Mouse (Mus musculus) adrenal gland, postnatal 10 days (tissue): ENCODE results near the gene Tubd1. TPM values are rescaled to one million over a fixed set of nuclear protein-coding genes. Genes with fewer than 3 reads are reported as not detected.
"Not testable (repeated sequence)": the region's sequence is repeated elsewhere in the genome, so short reads cannot be mapped to it uniquely, and the experiment has no call there.

Experiments used
- DNase-seq: peaks from one replicate; pipeline ENCODE4 v3.0.0; 2021; ENCODE audit warnings: mixed read lengths
- long read RNA-seq, 2 experiments: library from polyadenylated mRNA; stranded (forward); transcript quantifications; one replicate each; pipeline ENCODE4 v2.0.0; 2021
- total RNA-seq, 2 experiments: library from RNA; stranded (reverse); gene quantifications; 2 replicates each; pipeline ENCODE4 v1.2.3; 2021

Gene Tubd1
- total RNA-seq = 1 to 10 TPM; 7.5 to 8.2 TPM
- long read RNA-seq, experiment 1, partial matches to known transcripts = 0 of 4 reads
- long read RNA-seq, experiment 1, other reads (novel, unspliced or antisense) = 0 of 4 reads
- long read RNA-seq, experiment 2, transcript Tubd1-202 (9 exons, 1,871 nt) = major isoform, 9 of 9 reads
- long read RNA-seq, experiment 2, partial matches to known transcripts = 0 of 9 reads
- long read RNA-seq, experiment 2, other reads (novel, unspliced or antisense) = 0 of 9 reads

DNA sequence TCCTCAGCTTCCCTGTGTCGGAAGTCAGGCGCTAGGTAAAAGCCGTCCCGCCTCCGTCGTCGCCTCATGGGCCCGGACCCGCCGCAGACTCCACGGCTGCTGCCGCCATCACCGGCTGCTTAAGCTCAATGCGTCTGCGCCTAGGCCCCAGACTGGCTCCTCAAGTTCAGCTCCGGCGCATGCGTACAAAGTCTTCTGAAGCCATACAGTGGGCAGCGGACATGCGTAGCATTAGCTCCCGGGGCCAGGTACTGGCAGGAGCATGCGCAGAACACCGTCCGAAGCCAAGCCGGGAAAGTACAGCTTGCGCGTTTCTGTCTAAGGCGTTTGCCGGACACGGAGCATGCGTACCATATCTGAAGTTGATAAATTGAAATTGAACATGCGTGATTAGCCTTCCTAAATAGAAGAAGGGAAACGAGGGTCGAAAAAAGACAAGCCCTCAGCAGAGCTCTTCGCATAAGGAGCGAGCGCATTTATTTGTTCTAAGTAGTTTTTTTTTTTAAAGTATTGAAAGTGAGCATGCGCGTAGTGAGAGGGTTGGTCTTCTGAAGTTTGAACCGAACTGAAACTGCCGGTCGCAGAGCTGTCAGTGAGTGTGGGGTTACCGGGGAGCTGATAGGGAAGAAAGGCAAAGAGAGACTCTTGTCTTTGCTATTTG is at the start of gene Tubd1, which contains the start of gene Rps6kb1:
Tubd1 (plus strand) TSS at position 353 of the 661 bp plus-strand sequence.
Rps6kb1 (minus strand) TSS at position 167 of the 661 bp plus-strand sequence.
- DNase-seq = peak; percentile 100

DNA sequence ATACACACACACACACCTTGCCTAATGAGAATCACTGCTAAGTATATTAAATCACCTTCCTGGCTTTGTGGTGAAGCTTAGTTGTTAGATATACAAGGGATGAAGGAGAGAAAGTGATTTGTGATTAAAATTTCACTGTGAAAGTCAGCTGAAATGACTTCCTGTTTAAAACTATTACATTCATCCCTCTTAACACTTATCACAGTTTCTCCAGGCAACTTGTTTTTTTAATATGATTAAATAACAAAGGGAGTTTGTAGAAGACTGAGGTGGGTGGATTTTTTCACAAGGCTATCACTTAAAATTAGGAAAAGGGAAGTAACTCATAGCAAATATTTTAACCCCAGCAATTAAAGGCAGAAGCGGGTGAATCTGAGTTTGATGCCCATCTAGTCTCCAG is 47.4 kb upstream of the Tubd1 start:
- DNase-seq = no peak

DNA sequence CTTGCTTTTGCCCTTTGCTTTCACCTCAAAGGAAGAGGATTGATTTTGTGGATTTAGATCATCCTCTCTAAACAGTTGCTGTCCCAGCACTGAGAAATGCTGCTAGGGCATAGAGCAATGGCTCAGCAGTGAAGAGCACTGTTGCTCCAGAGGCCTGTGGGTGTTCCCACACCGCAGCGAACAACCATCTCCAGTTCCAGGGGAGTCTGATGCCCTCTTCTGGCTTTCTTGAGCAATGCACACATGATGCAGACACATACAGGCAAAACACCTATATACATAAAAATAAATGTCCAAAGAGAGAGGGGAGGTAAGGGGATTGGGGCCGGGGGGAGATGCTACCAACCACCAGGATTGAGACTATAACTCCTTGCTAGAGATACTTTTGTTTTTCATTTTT is 46.9 kb upstream of the Tubd1 start:
- DNase-seq = no peak

DNA sequence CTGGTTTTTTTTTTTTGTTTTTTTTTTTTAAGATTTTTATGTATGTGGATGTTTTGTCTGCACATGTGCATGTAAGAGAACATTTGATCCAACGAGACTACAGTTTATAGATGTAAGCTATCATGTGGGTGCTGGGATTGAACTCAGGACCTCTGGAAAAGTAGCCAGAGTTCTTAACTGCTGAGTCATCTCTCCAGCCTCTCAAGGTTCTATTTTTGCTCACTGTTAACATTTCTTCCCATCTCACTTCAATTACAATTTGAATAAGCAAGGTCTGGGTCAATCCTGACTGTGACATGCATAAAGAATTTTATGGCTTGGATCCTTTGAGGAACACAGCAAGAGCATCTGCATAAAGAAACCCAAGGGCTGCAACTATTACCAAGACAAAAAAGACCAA is 44.0 kb upstream of the Tubd1 start:
- no peak for DNase-seq

DNA sequence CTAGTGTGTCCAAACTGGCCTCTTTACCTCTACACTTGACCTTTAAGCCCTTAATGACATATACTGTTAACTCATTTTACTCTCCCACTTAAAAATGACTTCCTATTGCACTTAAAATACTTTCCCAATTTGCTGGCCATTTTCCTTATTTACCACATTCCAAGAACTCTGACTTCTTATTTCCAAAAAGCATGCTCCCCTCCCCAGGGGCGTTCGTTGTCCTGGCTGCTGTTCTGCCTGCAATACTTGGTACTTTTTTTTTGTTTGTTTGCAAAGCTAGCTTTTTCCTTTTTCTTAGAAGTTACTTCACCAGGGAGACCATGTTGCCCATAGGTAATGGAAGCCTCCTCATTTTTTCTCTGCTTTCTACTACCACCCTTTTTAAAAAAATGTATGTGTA is 41.7 kb upstream of the Tubd1 start:
- peak; percentile 27 for DNase-seq

DNA sequence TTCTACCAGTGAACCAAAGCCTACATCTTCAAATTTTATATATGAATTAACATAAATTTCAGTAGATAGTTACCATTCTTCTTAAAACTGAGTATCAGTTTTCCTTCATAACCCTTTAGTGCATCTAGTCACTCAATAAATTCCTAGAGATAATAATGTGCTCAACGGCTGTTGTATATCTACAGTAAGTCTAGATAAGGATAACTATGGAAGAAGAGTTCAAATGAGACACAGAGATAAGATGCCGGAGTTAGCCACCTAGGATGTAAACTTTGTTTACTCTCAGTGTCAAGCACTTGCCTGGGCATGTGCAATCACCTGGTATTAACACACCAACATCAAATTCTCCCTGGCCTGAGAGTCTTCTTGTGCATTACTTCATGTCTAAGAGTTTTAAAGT is 37.5 kb upstream of the Tubd1 start:
- no peak for DNase-seq

DNA sequence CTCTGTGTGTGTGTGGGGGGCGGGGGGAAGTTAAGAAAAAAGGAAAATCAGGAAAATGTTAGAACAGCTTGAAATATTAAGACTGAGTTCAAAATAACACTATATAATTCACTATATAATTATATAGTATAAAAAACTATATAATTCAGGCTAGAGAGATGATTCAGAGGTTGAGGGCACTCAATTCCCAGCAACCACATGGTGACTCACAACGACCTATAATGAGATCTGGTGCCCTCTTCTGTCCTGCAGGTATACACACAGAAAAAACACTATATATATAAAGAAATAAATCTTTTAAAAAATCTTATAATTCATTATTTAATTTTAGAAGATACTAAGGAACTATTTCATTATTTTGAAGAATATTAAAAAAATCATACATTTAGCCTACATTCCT is 36.8 kb upstream of the Tubd1 start:
- DNase-seq = no peak

DNA sequence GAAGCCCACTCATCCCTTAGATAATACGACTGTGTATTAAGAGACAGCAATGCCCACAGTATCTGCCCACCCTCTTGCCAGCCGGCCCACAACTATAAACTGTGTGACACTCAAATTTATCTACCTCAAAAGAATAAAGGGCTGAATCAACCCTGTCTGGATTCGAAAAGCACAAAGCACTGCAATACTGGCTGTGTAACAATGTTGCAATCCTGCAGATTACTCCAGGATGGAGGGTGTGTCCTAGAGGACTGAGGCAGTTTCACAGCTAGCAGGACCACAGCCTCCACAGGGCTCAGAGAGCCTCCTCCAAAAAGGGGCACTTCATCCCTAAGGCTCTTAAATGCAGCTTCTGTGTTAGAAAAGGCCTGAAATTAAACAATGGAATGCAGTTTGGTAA is 28.2 kb upstream of the Tubd1 start:
- no peak for DNase-seq

DNA sequence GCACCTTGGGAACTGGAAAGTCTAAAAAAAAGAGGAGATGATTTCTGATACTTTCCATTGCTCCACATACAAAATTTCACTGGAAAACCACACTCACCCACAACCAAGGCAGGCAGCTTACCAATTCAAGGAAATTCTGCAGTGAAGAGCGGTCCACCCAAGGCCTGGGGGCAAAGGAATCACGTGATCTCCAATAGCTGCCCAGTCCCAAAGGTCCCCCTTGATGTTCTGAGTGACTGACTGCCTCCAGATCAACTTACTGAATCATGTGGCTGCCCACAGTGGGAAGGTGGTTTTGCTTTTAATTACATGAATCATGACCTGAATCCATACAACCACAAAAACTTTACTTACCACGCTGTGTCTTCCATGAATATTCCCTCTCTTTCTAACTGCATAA is 27.6 kb upstream of the Tubd1 start:
- no peak for DNase-seq

DNA sequence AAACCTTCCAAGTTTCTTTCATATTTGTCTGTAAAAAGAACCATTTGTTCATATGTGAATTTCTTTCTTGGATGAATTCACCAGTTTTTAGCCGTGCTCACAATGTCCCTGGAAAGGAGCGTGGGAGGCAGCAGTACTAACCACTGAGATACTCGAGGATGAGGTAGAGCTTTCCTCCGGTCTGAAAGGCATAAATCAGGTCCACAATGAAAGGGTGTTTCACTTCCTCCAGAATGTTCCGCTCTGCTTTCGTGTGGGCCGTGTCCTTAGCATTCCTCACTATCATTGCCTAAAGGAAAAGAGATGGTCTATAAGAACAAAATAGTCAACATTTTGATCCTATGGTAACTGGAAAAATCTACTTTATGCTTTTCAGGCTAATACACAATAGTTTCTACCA is 25.0 kb upstream of the Tubd1 start:
- no peak for DNase-seq

DNA sequence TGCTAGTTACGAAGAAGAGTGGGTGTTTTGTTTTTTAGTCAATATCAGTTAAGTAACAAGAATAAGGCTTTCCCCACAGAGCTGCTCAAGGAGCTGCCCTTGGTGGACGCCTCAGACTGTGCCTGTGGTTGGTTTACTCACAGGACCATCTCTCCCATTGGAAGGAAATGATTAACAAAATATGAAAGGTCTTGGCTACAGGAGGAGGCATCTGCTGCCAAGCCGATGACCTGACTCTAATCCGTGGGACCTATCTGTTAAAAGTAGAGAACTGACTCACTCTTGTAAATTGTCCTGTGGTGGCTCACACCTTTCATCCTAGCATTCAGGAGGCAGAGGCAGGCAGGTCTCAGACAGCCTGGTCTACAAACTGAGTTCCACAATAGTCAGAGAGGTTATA is 17.3 kb upstream of the Tubd1 start:
- no peak for DNase-seq

DNA sequence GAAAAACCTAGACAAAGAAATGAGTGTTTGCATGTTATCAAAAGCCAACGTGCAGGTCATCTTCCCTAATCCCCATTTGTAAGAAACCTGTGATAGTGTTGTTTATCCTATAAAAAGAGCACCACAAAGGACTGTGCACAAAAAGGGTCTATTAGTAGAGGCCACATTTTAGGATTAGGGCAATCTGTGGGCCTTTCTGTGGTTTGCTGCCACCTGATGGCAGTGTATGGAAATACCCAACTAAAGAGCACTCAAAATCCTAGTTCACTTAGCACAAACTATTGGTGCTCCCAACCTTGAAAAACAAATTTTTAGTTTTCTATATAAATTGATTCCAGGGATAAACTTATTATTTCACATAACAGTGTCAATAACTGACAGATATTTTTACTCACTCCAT is 12.0 kb upstream of the Tubd1 start:
- DNase-seq = peak; percentile 22

DNA sequence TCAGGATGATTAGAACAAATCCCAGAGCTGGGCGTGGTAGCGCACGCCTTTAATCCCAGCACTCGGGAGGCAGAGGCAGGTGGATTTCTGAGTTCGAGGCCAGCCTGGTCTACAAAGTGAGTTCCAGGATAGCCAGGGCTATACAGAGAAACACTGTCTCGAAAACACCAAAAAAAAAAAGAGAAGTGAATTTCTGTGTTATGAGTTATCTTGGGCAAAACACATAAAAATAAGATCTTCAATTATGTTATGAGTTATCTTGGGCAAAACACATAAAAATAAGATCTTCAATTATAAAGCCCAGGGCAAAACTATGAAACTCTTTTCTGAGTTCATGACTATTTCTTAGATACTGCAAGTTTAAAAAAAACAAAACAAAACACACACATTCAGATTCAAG is 11.5 kb upstream of the Tubd1 start:
- not testable (repeated sequence) for DNase-seq

DNA sequence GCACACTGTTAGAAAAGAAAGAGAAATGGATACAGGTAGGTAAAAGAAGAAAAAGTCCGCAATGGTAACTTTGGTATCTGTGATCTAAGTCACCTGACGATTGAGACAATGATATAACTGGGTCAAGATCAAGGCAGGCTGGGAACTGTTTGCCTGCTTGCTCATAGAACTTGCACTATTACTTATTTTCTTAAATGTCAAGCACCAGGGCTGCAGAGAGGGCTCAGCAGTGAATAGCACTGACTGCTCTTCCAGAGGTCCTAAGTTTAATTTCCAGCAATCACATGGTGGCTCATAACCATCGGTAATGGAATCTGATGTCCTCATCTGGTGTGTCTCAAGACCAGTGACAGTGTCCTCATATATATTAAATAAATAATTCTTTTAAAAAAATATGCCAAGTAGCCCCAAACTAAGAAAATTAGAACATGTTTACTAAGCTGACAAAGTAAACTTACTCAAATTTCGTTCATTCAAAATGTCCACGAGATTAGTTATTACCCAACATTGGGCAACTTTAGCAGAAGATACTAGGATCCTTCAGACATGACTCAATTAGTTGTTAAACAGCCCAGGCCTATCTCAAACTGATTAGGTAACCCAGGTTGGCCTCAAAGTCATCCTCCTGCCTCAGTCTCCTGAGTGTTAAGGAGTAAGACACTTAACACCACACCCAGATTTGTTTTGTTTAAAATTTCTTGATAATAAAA is 10.4 kb upstream of the Tubd1 start:
- DNase-seq = no peak

DNA sequence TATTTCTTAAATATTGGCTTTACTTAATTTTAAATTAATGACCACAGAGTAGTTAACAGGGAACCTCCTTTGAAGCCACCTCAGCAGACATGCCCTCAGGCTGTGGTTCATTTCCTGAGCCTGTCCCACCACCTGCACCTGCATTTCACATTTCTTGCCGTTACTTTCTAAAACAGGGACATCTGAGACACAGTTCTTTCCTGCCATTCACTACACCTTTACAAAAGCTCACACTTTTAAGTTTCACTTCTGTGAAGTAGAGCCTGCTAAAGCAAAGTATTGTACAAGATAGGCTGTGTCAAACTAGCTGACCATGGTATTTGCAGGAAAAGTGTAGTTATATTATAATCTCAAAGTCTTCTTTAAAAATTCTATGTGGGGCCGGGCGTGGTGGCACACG is 6.0 kb upstream of the Tubd1 start:
- DNase-seq = no peak

DNA sequence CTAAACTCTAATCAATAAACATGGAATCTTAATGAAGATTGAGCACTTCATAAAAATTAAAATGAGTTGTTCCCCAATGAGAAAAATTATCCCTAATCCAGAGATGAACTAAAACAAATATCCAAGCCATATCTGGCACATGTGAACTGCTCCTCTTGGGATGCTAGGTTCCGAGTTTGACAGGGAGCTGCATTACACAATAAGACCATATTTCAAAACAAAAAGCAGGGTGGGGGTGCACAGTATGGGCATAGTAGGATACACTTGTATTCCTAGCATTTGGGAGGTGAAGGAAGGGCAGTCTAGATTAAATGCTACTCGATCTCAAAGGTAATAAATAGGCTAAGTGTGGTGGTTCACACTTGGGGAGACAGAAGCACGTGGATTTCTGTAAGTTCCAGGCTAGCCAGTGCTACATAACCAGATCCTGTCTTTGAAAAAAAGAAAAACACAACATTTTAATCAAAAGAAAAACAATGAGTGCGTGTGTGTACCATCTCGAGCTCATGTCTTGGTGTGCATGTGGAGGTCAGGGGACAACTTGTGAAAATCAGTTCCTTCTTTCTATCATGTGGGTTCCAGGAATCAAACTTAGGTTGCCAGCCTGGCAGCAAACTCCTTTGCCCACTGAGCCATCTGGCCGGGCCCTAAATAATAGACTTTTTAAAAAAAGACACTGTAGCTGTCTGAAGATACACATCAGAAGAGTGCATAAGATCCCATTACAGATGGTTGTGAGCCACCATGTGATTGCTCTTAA is 4.9 kb upstream of the Tubd1 start:
- DNase-seq = no peak

DNA sequence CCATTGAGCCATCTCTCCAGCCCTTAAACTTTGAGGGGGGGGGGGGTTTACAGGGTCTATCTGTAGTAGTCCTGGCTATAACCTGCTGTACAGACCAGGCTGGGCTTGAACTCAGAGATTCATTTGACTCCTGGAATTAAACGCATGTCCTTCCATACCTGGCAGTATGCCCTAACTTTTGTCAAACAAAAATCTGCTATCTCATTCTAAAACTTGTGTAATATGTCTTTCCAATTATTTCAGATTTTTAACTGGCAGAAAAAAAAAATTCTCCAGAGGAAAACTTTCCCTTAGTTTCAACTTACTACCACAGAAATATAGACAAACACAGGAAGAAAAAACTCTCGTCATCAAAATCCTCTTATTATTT is 4.3 kb upstream of the Tubd1 start:
- no peak for DNase-seq

DNA sequence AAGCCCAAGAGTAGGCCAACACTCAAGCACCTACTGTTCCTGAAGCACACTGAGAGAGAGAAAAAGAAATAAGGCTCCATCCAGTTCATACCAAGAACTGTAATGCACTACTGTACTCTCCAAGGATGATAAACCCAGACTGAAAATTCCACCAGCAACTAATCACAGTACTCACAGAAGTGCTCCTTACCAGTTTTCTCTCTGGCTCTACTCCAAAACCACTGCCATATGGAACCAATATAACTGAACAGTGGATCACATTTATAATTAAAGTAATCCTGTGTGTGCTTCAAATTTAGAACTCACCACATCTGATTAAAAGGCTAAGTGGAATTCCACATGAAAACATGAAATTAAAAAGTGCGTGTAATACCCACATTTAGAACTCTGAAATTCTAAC is 1.9 kb upstream of the Tubd1 start:
- no peak for DNase-seq

DNA sequence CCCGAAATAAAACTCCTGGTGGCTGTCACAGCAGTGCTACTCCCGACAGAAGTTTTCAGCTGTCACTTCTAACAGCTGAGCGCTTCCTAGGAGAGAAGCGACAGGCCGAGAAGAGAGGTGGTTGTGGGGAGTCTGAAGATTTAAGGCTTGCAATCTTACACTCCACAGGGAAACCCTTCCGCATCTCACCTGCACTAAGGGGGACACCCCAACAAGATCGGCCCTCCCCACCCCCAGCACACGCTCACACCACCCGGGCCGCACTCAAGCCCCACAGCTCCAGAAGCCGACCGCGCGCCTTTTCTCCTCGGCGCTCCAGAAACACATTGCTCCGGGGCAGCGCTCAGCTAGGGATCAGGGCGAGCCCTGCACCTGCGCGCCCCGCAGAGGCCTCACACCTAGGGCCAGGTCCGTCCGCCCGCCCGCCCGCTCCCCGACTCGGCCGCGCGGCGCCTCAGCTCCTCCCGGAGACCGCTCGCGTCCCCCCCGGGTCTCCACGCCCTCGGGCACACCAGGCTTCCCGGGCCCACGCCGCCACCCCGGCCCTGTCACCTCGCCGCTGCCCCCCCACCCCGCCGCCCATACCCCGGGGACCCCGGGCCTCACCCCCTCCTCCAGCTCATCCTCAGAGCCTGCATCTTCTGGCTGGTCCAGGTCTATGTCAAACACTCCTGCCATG is 692 bp upstream of the Tubd1 start:
- DNase-seq = no peak

DNA sequence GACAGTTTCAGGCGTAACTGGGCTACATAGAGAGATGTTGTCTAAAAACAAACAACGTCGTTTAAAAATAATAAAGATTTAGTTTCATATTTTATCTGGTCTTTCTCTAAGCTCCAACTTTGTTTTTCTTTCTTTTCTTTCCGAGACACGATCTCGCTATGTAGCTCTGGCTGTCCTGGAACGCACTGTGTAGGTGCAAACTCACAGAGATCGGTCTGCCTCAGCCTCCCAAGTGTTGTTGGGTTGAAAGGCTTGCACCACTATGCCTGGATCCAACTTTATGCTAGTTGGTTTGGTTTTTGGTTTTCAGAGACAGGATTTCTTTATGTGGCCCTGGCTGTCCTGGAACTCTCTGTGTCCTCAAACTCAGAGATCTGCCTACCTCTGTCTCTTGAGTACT is 765 bp downstream of the Tubd1 start:
- no peak for DNase-seq

DNA sequence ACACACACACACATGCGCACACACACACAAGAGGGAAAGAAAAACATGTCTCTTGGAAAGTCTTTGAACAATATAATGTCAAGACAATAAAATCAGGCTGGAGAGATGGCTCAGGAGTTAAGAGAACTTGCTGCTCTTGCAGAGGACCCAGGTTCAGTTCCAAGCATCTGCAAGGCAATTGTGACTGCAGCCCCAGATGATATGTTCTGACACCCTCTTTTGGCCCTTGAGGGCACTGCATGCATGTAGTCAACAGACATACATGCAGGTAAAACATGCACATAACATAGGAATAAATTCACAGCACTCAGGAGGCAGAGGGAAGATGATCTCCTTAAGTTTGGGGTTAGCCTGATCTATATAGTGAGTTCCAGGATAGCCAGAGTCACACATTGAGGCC is 2.6 kb downstream of the Tubd1 start:
- no peak for DNase-seq

DNA sequence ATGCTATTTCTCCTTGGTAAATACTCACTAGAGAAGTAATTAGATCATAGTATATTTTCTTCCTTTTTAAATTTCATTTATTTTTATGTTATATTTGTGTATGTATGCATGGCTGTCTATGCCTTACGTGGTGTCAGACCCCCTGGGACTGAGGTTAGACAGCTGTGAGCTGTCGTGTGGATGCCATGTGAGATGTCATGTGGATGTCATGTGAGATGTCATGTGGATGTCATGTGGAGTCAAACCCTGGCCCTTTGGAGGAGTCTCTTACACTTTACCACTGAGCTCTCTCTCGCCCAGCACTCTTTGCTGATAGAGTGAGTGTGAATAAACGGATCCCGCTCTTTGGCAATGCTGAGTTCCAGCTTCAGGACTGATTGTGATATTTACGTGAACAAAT is 8.7 kb downstream of the Tubd1 start:
- no peak for DNase-seq
